Comparison of ENCODE assay signal across 21 mouse cellular contexts in genomic region chr14:31543885-31544442, GRCm38 (mm10). TPM values are rescaled to one million over a fixed set of nuclear protein-coding genes. Genes with fewer than 3 reads are reported as not detected.
DNase-seq lines count a peak whose midpoint lies in the region; ATAC-seq lines count a peak whose summit lies in the region.
"Had no signal": no experiment of that assay in that cellular context is flagged by ENCODE, and none has a peak within 500 bp of the region (broad histone marks: within the 10 kb centered on the region; RNA-seq: fewer than 3 reads in every experiment).

No protein-coding gene starts in this region.

- H3K9ac ChIP-seq in midbrain, embryonic 14.5 days (replicated peaks; ENCODE audit: low read length): no peak overlapping the region
- H3K9ac ChIP-seq in limb, embryonic 12.5 days (replicated peaks): 0 out of 2 replicates have a peak overlapping the region, but pooled peaks have one; percentile 8
- H3K9ac ChIP-seq in stomach, embryonic 15.5 days: no peak overlapping the region
- H3K9ac ChIP-seq: embryonic facial prominence, embryonic 13.5 days; forebrain, embryonic 13.5 days; hindbrain, embryonic 12.5 days had no signal

- no peaks in the 10 kb centered on the region for H3K9me3 ChIP-seq in midbrain, embryonic 10.5 days (replicated peaks)
- no peaks in the 10 kb centered on the region for H3K9me3 ChIP-seq in midbrain, embryonic 14.5 days (ENCODE audit: control insufficient read depth, low read length)
- no peaks in the 10 kb centered on the region for H3K9me3 ChIP-seq in limb, embryonic 12.5 days
- H3K9me3 ChIP-seq in stomach, embryonic 15.5 days: no peaks in the 10 kb centered on the region
- H3K9me3 ChIP-seq: embryonic facial prominence, embryonic 13.5 days; forebrain, embryonic 13.5 days; G1E; hindbrain, embryonic 12.5 days had no signal

- H3K4me2 ChIP-seq in midbrain, embryonic 14.5 days (ENCODE audit: low read length): no peak overlapping the region
- no peak overlapping the region for H3K4me2 ChIP-seq in limb, embryonic 12.5 days
- no peak overlapping the region for H3K4me2 ChIP-seq in stomach, embryonic 15.5 days
- H3K4me2 ChIP-seq: embryonic facial prominence, embryonic 13.5 days; forebrain, embryonic 13.5 days; hindbrain, embryonic 12.5 days had no signal

- peak overlapping the region; percentile 38; the same call in 1 of the 2 replicates for H3K27ac ChIP-seq in midbrain, embryonic 10.5 days (replicated peaks)
- H3K27ac ChIP-seq in midbrain, embryonic 14.5 days (replicated peaks; ENCODE audit: low read depth, low read length): no peak overlapping the region
- no peak overlapping the region for H3K27ac ChIP-seq in limb, embryonic 12.5 days
- peak overlapping the region; percentile 59 for H3K27ac ChIP-seq in stomach, embryonic 15.5 days
- H3K27ac ChIP-seq: embryonic facial prominence, embryonic 13.5 days; forebrain, embryonic 13.5 days; gastrocnemius, adult 2 months; hindbrain, embryonic 12.5 days had no signal

- 80% methylated on average over 11 of the region's 11 CpGs for WGBS in midbrain, embryonic 10.5 days
- 83% methylated on average over 11 of the region's 11 CpGs for WGBS in midbrain, embryonic 14.5 days
- 77% methylated on average over 11 of the region's 11 CpGs for WGBS in limb, embryonic 12.5 days
- 57% methylated on average over 11 of the region's 11 CpGs for WGBS in stomach, embryonic 15.5 days

- peaks cover 6% of the 10 kb centered on the region; the same call in 1 of the 2 replicates for H3K4me1 ChIP-seq in midbrain, embryonic 10.5 days
- no peaks in the 10 kb centered on the region for H3K4me1 ChIP-seq in midbrain, embryonic 14.5 days (ENCODE audit: control insufficient read depth, insufficient read depth, low read length)
- H3K4me1 ChIP-seq in limb, embryonic 12.5 days (replicated peaks): no peaks in the 10 kb centered on the region
- peaks cover 8% of the 10 kb centered on the region; the same call in 1 of the 2 replicates for H3K4me1 ChIP-seq in stomach, embryonic 15.5 days
- H3K4me1 ChIP-seq: embryonic facial prominence, embryonic 13.5 days; forebrain, embryonic 13.5 days; hindbrain, embryonic 12.5 days had no signal

- no peak for ATAC-seq in midbrain, embryonic 14.5 days (ENCODE audit: low FRiP score, low TSS enrichment)
- ATAC-seq in limb, embryonic 12.5 days (ENCODE audit: insufficient number of reproducible peaks, insufficient read depth, low FRiP score, low TSS enrichment, low read depth): no peak
- peak; percentile 69 for ATAC-seq in stomach, embryonic 15.5 days (ENCODE audit: insufficient read depth, low FRiP score, low read depth)
- ATAC-seq: forebrain, embryonic 13.5 days; hindbrain, embryonic 16.5 days had no signal

- no peak overlapping the region for H3K4me3 ChIP-seq in midbrain, embryonic 10.5 days
- no peak overlapping the region for H3K4me3 ChIP-seq in midbrain, embryonic 14.5 days (replicated peaks; ENCODE audit: low read depth, low read length)
- no peak overlapping the region for H3K4me3 ChIP-seq in limb, embryonic 12.5 days (replicated peaks)
- H3K4me3 ChIP-seq in stomach, embryonic 15.5 days (replicated peaks): no peak overlapping the region
- H3K4me3 ChIP-seq: embryonic facial prominence, embryonic 13.5 days; forebrain, embryonic 13.5 days; gastrocnemius, adult 2 months; hindbrain, embryonic 12.5 days had no signal

- no peaks in the 10 kb centered on the region for H3K27me3 ChIP-seq in midbrain, embryonic 10.5 days (ENCODE audit: low read depth, poor library complexity, severe bottlenecking)
- no peaks in the 10 kb centered on the region for H3K27me3 ChIP-seq in midbrain, embryonic 14.5 days (ENCODE audit: control insufficient read depth, insufficient read depth, low read length)
- no peaks in the 10 kb centered on the region for H3K27me3 ChIP-seq in limb, embryonic 12.5 days
- H3K27me3 ChIP-seq in stomach, embryonic 15.5 days (replicated peaks): no peaks in the 10 kb centered on the region
- H3K27me3 ChIP-seq: embryonic facial prominence, embryonic 13.5 days; forebrain, embryonic 13.5 days; hindbrain, embryonic 12.5 days had no signal

- H3K36me3 ChIP-seq in midbrain, embryonic 10.5 days: no peaks in the 10 kb centered on the region
- H3K36me3 ChIP-seq in midbrain, embryonic 14.5 days (ENCODE audit: control insufficient read depth, insufficient read depth, low read length): no peaks in the 10 kb centered on the region
- H3K36me3 ChIP-seq in limb, embryonic 12.5 days: no peaks in the 10 kb centered on the region
- no peaks in the 10 kb centered on the region for H3K36me3 ChIP-seq in stomach, embryonic 15.5 days
- H3K36me3 ChIP-seq: embryonic facial prominence, embryonic 13.5 days; G1E; hindbrain, embryonic 12.5 days had no signal

- DNase-seq in midbrain, embryonic 10.5 days (ENCODE audit: low spot score): no peak
- DNase-seq in midbrain, embryonic 14.5 days: no peak
- no peak for DNase-seq in right cerebral cortex, adult 2 months (ENCODE audit: low spot score in 2 of 2)
- no peak for DNase-seq in embryo, embryonic 9.5 days (ENCODE audit: extremely low spot score)
- DNase-seq in spleen, postnatal 14 days (ENCODE audit: low spot score in 2 of 2): no peak
- DNase-seq: adrenal gland, adult 8-10 months; adrenal gland, postnatal 36 days; cerebellum, adult 8-10 months; cerebellum, postnatal 14 days; embryo, embryonic 11 days; gastrocnemius, adult 2 months; gastrocnemius, postnatal 25 days; heart, postnatal 10 days; heart, postnatal 4 days had no signal

RNA-seq across cellular contexts. Expression of gene Colq, which starts 47.2 kb away (rescaled TPM):
- polyA plus RNA-seq in midbrain, embryonic 10.5 days (2016; fragmentation: Nextera tagmentation; extraction: Ambion mirVana): 0.05 and 0.16 TPM in 2 replicates
- not detected in 2 replicates for polyA plus RNA-seq in midbrain, embryonic 14.5 days (2014; fragmentation: Nextera tagmentation; extraction: Ambion mirVana)
- polyA plus RNA-seq in limb, embryonic 12.5 days (2016; fragmentation: Nextera tagmentation; extraction: Ambion mirVana): 1.2 and 2.0 TPM in 2 replicates
- polyA plus RNA-seq in stomach, embryonic 15.5 days (2015; fragmentation: Nextera tagmentation; extraction: Ambion mirVana): 0.63 and 1.1 TPM in 2 replicates
- polyA plus RNA-seq: forebrain, embryonic 13.5 days; G1E had no signal

RNA-seq across cellular contexts. Expression of gene Mettl6, which starts 49.1 kb away (rescaled TPM):
- polyA plus RNA-seq in midbrain, embryonic 10.5 days (2016; fragmentation: Nextera tagmentation; extraction: Ambion mirVana): 80.7 and 81.5 TPM in 2 replicates
- 37.3 and 55.2 TPM in 2 replicates for polyA plus RNA-seq in midbrain, embryonic 14.5 days (2014; fragmentation: Nextera tagmentation; extraction: Ambion mirVana)
- 85.1 and 89.2 TPM in 2 replicates for polyA plus RNA-seq in limb, embryonic 12.5 days (2016; fragmentation: Nextera tagmentation; extraction: Ambion mirVana)
- polyA plus RNA-seq in stomach, embryonic 15.5 days (2015; fragmentation: Nextera tagmentation; extraction: Ambion mirVana): 56.6 and 56.7 TPM in 2 replicates

RNA-seq across cellular contexts. Expression of gene Eaf1, which starts 49.8 kb away (rescaled TPM):
- polyA plus RNA-seq in midbrain, embryonic 10.5 days (2016; fragmentation: Nextera tagmentation; extraction: Ambion mirVana): 21.6 and 21.8 TPM in 2 replicates
- polyA plus RNA-seq in midbrain, embryonic 14.5 days (2014; fragmentation: Nextera tagmentation; extraction: Ambion mirVana): 7.0 and 10.8 TPM in 2 replicates
- polyA plus RNA-seq in limb, embryonic 12.5 days (2016; fragmentation: Nextera tagmentation; extraction: Ambion mirVana): 29.4 and 30.1 TPM in 2 replicates
- 21.6 and 22.4 TPM in 2 replicates for polyA plus RNA-seq in stomach, embryonic 15.5 days (2015; fragmentation: Nextera tagmentation; extraction: Ambion mirVana)

Comparison
In these comparisons a context has a peak if more than half of its experiments do, and no peak if none do; other contexts are left out.
1. H3K27ac ChIP-seq: peak in midbrain, embryonic 10.5 days (single experiment) and stomach, embryonic 15.5 days (single experiment); none in midbrain, embryonic 14.5 days (single experiment) and limb, embryonic 12.5 days (single experiment).